Mouse (Mus musculus) cerebellum, adult 2 months (tissue): Measurements from ENCODE around the gene Prss42.

Experiments used
- CTCF ChIP-seq: fragments of 200-500 bp; IDR thresholded peaks from 2 replicates; pipeline ENCODE4 v1.5.1; 2011; ENCODE audit warnings: low read depth, mild to moderate bottlenecking, control low read depth, low read length, moderate library complexity, borderline replicate concordance; ENCODE audit not compliant: insufficient read depth
- POLR2A ChIP-seq: fragments of 200-500 bp; IDR thresholded peaks from 2 replicates; pipeline ENCODE4 v1.6.1; 2011; ENCODE audit warnings: low read length, control low read depth, borderline replicate concordance; ENCODE audit not compliant: insufficient read depth

GRCm38 (mm10) chr9:110849162-110849561 is 51.2 kb downstream of the Prss42 start:
- no peak for TF ChIP-seq CTCF
- no peak for TF ChIP-seq POLR2A
